ENCODE assay signal across 15 mouse cellular contexts in genomic region chr10:92992526-92992925, GRCm38 (mm10).
DNase-seq lines count a peak whose midpoint lies in the region.
"Had no signal": no experiment of that assay in that cellular context is flagged by ENCODE, and none has a peak within 500 bp of the region (broad histone marks: within the 10 kb centered on the region; RNA-seq: fewer than 3 reads in every experiment).

No protein-coding gene starts in this region.

- peak; percentile 19 to 33 for DNase-seq in frontal cortex, adult 2 months (ENCODE audit: extremely low spot score in 1 of 2, low spot score in 1 of 2)
- DNase-seq in frontal cortex, postnatal 25 days (ENCODE audit: low spot score in 2 of 2), result no peak
- peak; percentile 11 for DNase-seq in layer of hippocampus, adult 9-10 months (ENCODE audit: low spot score)
- no peak for DNase-seq in layer of hippocampus, adult 8-10 months (ENCODE audit: low spot score in 2 of 2)
- DNase-seq in brain, adult 2 months (ENCODE audit: low read depth, low spot score), result peak; percentile 49
- no peak for DNase-seq in adrenal gland, postnatal 4 days (ENCODE audit: low spot score in 2 of 2)
- DNase-seq: adrenal gland, adult 8-10 months; adrenal gland, postnatal 25 days; cerebellum, adult 18-20 months; cerebellum, adult 9-10 months; cerebellum, postnatal 14 days; gastrocnemius, postnatal 10 days; gastrocnemius, postnatal 36 days; heart, postnatal 14 days; kidney, adult 2 months had no signal

Comparison
In these comparisons a context has a peak if more than half of its experiments do, and no peak if none do; other contexts are left out.
1. DNase-seq: peak in frontal cortex, adult 2 months (2 of 2), layer of hippocampus, adult 9-10 months (single experiment) and brain, adult 2 months (single experiment); none in frontal cortex, postnatal 25 days (0 of 2), layer of hippocampus, adult 8-10 months (0 of 2) and adrenal gland, postnatal 4 days (0 of 2).